Mouse (Mus musculus) thymus, postnatal 36 days (tissue): Measurements from ENCODE around the gene Gnb3.

ENCODE experiments used
- DNase-seq, 2 experiments: peaks; one replicate each; pipeline ENCODE4 v3.0.0; 2022; ENCODE audit warnings: mixed read lengths in 2 of 2

The Gnb3 gene

DNA sequence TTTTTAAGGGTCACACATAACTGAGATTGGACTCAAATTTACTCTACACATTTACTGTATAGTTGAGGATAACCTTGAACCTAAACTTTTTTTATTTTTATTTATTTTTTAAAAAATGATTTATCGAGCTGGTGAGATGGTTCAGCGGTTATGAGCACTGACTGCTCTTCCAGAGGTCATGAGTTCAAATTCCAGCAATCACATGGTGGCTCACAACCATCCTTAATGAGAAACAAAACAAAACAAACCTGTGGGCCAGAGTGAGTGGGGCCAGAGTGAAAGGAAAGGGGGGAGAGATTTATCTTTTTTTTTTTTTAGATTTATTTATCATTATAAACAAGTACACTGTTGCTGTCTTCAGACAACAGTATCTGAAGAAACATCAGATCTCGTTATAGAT is 48.2 kb downstream of the Gnb3 start:
- DNase-seq, result no peak

GRCm38 (mm10) chr6:124790121-124790520 is 50.0 kb downstream of the Gnb3 start:
- no peak for DNase-seq

- DNase-seq, result no peak
Observed at GRCm38 (mm10) chr6:124789519-124789918, 50.6 kb downstream of the Gnb3 start.

DNA sequence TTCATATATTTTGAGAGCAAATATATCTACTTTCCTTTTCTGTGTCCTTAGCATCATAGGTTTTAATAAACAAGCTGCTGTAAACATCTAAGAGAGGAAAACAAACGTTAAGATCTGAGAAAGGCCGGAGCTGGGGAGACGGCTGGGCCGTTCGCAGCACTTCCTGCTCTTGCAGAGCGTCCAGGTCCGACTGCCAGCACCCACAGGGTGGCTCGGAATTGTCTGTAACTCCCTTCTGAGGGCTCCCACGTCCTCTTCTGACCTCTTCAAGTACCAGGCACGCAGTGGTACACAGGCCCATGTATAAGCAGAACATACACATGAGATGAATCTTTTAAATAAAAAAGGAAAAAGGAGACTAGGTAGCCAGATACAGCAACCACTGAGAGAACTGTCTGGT is 52.4 kb downstream of the Gnb3 start:
- no peak for DNase-seq

DNA sequence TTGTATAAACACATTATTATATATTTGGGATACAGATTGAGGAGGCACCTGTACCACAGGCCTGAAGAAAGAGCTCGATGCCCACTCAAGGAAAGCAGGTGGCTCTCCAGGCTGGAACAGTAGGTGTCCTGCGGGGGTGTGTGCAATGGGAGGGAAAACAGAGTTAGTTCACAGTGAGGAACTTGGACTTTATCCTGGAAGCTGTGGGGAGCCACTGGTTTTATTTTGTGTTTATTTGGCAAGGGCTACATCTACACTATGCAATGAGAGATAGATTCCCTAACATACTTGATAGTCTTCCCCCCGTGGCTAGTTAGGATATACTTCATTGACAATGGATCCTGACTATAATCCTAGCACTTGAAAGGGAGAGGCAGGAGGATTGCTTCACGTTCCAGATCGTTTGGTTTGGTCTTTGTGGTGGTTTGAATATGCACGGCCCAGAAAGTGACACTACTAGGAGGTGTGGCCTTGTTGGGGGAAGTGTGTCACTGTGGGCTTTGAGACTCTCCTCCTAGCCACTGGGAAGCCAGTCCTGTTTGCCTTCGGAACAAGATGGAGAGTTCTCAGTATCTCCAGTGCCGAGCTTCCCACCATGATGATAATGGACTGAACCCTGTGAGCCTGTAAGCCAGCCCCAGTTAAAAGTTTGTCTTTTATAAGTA is 53.2 kb downstream of the Gnb3 start:
- DNase-seq, result no peak
